Mouse (Mus musculus) erythroblast, embryonic 14.5 days (primary cell): ENCODE measurements around the gene Ccsap.

Experiments
- GATA1 ChIP-seq: IDR thresholded peaks from 2 replicates; pipeline ENCODE4 v1.6.1; 2012; ENCODE audit warnings: low read length, inconsistent platforms, mixed read lengths
- TAL1 ChIP-seq: IDR thresholded peaks from 3 replicates; pipeline ENCODE4 v1.6.1; 2012; ENCODE audit warnings: low read length, inconsistent platforms, mixed read lengths

- no peak for TF ChIP-seq GATA1
- no peak for TF ChIP-seq TAL1
These were observed 35.2 kb upstream of the Ccsap start for GRCm38 (mm10) chr8:123895230-123895629.
